Mouse (Mus musculus) lung, embryonic 16.5 days (tissue): Measurements from ENCODE around the gene Vgll3. TPM values are rescaled to one million over a fixed set of nuclear protein-coding genes. Genes with fewer than 3 reads are reported as not detected.
A peak's percentile ranks its signal among the peaks of the same experiment; 100 is the strongest.

Source experiments
- ATAC-seq: fragments of 200-750 bp; cut with Nextera tagmentation; 2 replicates; pipeline ENCODE4 v1.8.0; 2017; ENCODE audit warnings: low read depth, mild to moderate bottlenecking, moderate library complexity
- H3K27ac ChIP-seq: fragments of 300-500 bp; sonication (generic); 2 replicates; pipeline ENCODE4 v1.5.1; 2014; ENCODE audit warnings: mild to moderate bottlenecking, control low read depth, low read length
- H3K27me3 ChIP-seq: fragments of 300-500 bp; sonication (generic); 2 replicates; pipeline ENCODE4 v1.6.1; 2014; ENCODE audit warnings: low read depth, low read length, mixed read lengths; ENCODE audit not compliant: control insufficient read depth, insufficient read depth
- H3K36me3 ChIP-seq: fragments of 300-500 bp; sonication (generic); 2 replicates; pipeline ENCODE4 v1.6.1; 2014; ENCODE audit warnings: low read length; ENCODE audit not compliant: control insufficient read depth, insufficient read depth
- H3K4me1 ChIP-seq: fragments of 300-500 bp; sonication (generic); replicated peaks from 2 replicates; pipeline ENCODE4 v1.6.1; 2014; ENCODE audit warnings: low read length, mixed read lengths; ENCODE audit not compliant: control insufficient read depth, insufficient read depth
- H3K4me2 ChIP-seq: fragments of 300-500 bp; sonication (generic); 2 replicates; pipeline ENCODE4 v1.6.1; 2014; ENCODE audit warnings: low read depth, low read length, control low read depth
- H3K4me3 ChIP-seq: fragments of 300-500 bp; sonication (generic); 2 replicates; pipeline ENCODE4 v1.5.1; 2014; ENCODE audit warnings: mild to moderate bottlenecking, low read length, control low read depth
- H3K9ac ChIP-seq: fragments of 300-500 bp; sonication (generic); 2 replicates; pipeline ENCODE4 v1.6.1; 2014; ENCODE audit warnings: low read length, control low read depth
- H3K9me3 ChIP-seq: fragments of 300-500 bp; sonication (generic); 2 replicates; pipeline ENCODE4 v1.6.1; 2016; ENCODE audit warnings: low read length; ENCODE audit not compliant: control insufficient read depth
- WGBS: fragments of 180-500 bp; shearing (Covaris S2); extraction: QIAGEN DNeasy Blood & Tissue Kit; methylation state at CpG from one replicate; pipeline ENCODE4 v1.1.7; 2014; 5-methylcytosine and 5-hydroxymethylcytosine counted together
- polyA plus RNA-seq: library from polyadenylated mRNA; unstranded; fragments of >200 nt; fragmentation: Nextera tagmentation; extraction: Ambion mirVana; gene quantifications from 2 replicates; pipeline ENCODE4 v1.2.1, GENCODE M21; 2015

Vgll3 gene
- polyA plus RNA-seq, result 3.9 and 4.9 TPM in 2 replicates

GRCm38 (mm10) chr16:65814918-65815881 is at the start of gene Vgll3:
Gene Vgll3, plus strand, starts transcription at chr16:65815257.
- Histone ChIP-seq H3K27ac (peak within 1 kb of the TSS; percentile 66; the same call in 1 of the 2 replicates), H3K4me2 (peak within 1 kb of the TSS; percentile 94), H3K27me3 (peaks cover 5% of the 10 kb centered on the region; the same call in 1 of the 2 replicates), H3K4me1 (no peaks in the 10 kb centered on the region; the same call in 1 of the 2 replicates), H3K9ac (peak within 1 kb of the TSS; percentile 73), H3K4me3 (peak within 1 kb of the TSS; percentile 72), H3K9me3 (0 out of 2 replicates have a peak, but pooled peaks cover 3% of the 10 kb centered on the region), H3K36me3 (no peaks in the 10 kb centered on the region)
- WGBS, result under 1% methylated on average over 80 of the region's 86 CpGs
- ATAC-seq, result peak; percentile 97

- H3K9me3 ChIP-seq, result no peaks in the 10 kb centered on the region
- H3K9ac ChIP-seq, result no peak overlapping the region
- H3K36me3 ChIP-seq, result no peaks in the 10 kb centered on the region
- H3K4me3 ChIP-seq, result no peak overlapping the region
- no peak overlapping the region for H3K27ac ChIP-seq
- ATAC-seq, result no peak
- no peaks in the 10 kb centered on the region for H3K27me3 ChIP-seq
- H3K4me1 ChIP-seq, result no peaks in the 10 kb centered on the region
- no peak overlapping the region for H3K4me2 ChIP-seq
Observed at GRCm38 (mm10) chr16:65765976-65766375, 49.1 kb upstream of the Vgll3 start.

- no peak for ATAC-seq
- no peak overlapping the region for H3K27ac ChIP-seq
- H3K36me3 ChIP-seq, result no peaks in the 10 kb centered on the region
- no peaks in the 10 kb centered on the region for H3K4me1 ChIP-seq
- H3K4me3 ChIP-seq, result no peak overlapping the region
- H3K9me3 ChIP-seq, result no peaks in the 10 kb centered on the region
- H3K9ac ChIP-seq, result no peak overlapping the region
- no peak overlapping the region for H3K4me2 ChIP-seq
- no peaks in the 10 kb centered on the region for H3K27me3 ChIP-seq
- 39% methylated on average over 1 of the region's 1 CpGs for WGBS
Observed at GRCm38 (mm10) chr16:65785959-65786358, 29.1 kb upstream of the Vgll3 start.

GRCm38 (mm10) chr16:65816059-65816458 is 1.0 kb downstream of the Vgll3 start:
- no peak for ATAC-seq
- 0 out of 2 replicates have a peak, but pooled peaks cover 3% of the 10 kb centered on the region for H3K9me3 ChIP-seq
- 33% methylated on average over 3 of the region's 3 CpGs for WGBS
- H3K4me2 ChIP-seq, result peak overlapping the region; percentile 94
- peak overlapping the region; percentile 73 for H3K9ac ChIP-seq
- H3K27me3 ChIP-seq, result peaks cover 5% of the 10 kb centered on the region; the same call in 1 of the 2 replicates
- peak overlapping the region; percentile 72 for H3K4me3 ChIP-seq
- no peak overlapping the region for H3K27ac ChIP-seq
- H3K4me1 ChIP-seq, result no peaks in the 10 kb centered on the region; the same call in 1 of the 2 replicates
- H3K36me3 ChIP-seq, result no peaks in the 10 kb centered on the region

- H3K36me3 ChIP-seq, result no peaks in the 10 kb centered on the region
- no peak overlapping the region for H3K4me2 ChIP-seq
- no peak overlapping the region for H3K4me3 ChIP-seq
- peak; percentile 69 for ATAC-seq
- whole genome bisulfite sequencing, result 45% methylated on average over 8 of the region's 8 CpGs
- no peaks in the 10 kb centered on the region; the same call in 1 of the 2 replicates for H3K4me1 ChIP-seq
- H3K9me3 ChIP-seq, result no peaks in the 10 kb centered on the region
- no peak overlapping the region for H3K27ac ChIP-seq
- H3K9ac ChIP-seq, result no peak overlapping the region
- peaks cover 5% of the 10 kb centered on the region; the same call in 1 of the 2 replicates for H3K27me3 ChIP-seq
Observed at GRCm38 (mm10) chr16:65818779-65819178, 3.7 kb downstream of the Vgll3 start.

GRCm38 (mm10) chr16:65820803-65821202 is 5.7 kb downstream of the Vgll3 start:
- H3K4me1 ChIP-seq, result no peaks in the 10 kb centered on the region; the same call in 1 of the 2 replicates
- no peak for ATAC-seq
- no peak overlapping the region for H3K27ac ChIP-seq

GRCm38 (mm10) chr16:65823721-65824120 is 8.7 kb downstream of the Vgll3 start:
- no peaks in the 10 kb centered on the region for H3K36me3 ChIP-seq
- whole genome bisulfite sequencing, result 82% methylated on average over 6 of the region's 6 CpGs

More at GRCm38 (mm10) chr16:65820803-65821202, 5.7 kb downstream of the Vgll3 start:
- Histone ChIP-seq H3K9me3 (no peaks in the 10 kb centered on the region), H3K9ac (no peak overlapping the region), H3K4me2 (no peak overlapping the region), H3K36me3 (no peaks in the 10 kb centered on the region), H3K27me3 (peaks cover 2% of the 10 kb centered on the region; the same call in 1 of the 2 replicates), H3K4me3 (no peak overlapping the region)
- 47% methylated on average over 2 of the region's 2 CpGs for WGBS

GRCm38 (mm10) chr16:65828141-65828565 is 13.1 kb downstream of the Vgll3 start:
- 41% methylated on average over 9 of the region's 9 CpGs for WGBS

More at GRCm38 (mm10) chr16:65823721-65824120, 8.7 kb downstream of the Vgll3 start:
- no peaks in the 10 kb centered on the region for H3K4me1 ChIP-seq
- H3K4me3 ChIP-seq, result no peak overlapping the region
- no peak for ATAC-seq
- no peaks in the 10 kb centered on the region for H3K27me3 ChIP-seq
- no peaks in the 10 kb centered on the region for H3K9me3 ChIP-seq
- H3K9ac ChIP-seq, result no peak overlapping the region
- H3K4me2 ChIP-seq, result no peak overlapping the region
- no peak overlapping the region for H3K27ac ChIP-seq

GRCm38 (mm10) chr16:65829096-65829495 is 14.0 kb downstream of the Vgll3 start:
- H3K27me3 ChIP-seq, result no peaks in the 10 kb centered on the region
- WGBS, result 72% methylated on average over 6 of the region's 6 CpGs
- ATAC-seq, result no peak

More at GRCm38 (mm10) chr16:65828141-65828565, 13.1 kb downstream of the Vgll3 start:
- Histone ChIP-seq H3K9me3 (no peaks in the 10 kb centered on the region), H3K36me3 (no peaks in the 10 kb centered on the region), H3K4me2 (peak overlapping the region; percentile 32), H3K27ac (no peak overlapping the region), H3K4me3 (no peak overlapping the region), H3K9ac (no peak overlapping the region), H3K27me3 (no peaks in the 10 kb centered on the region), H3K4me1 (no peaks in the 10 kb centered on the region)
- ATAC-seq, result peak; percentile 76

More at GRCm38 (mm10) chr16:65829096-65829495, 14.0 kb downstream of the Vgll3 start:
- no peak overlapping the region for H3K9ac ChIP-seq
- no peak overlapping the region for H3K27ac ChIP-seq
- no peaks in the 10 kb centered on the region for H3K9me3 ChIP-seq
- H3K36me3 ChIP-seq, result no peaks in the 10 kb centered on the region
- no peak overlapping the region for H3K4me2 ChIP-seq
- no peaks in the 10 kb centered on the region for H3K4me1 ChIP-seq
- H3K4me3 ChIP-seq, result no peak overlapping the region
